Mouse (Mus musculus) embryo, embryonic 9.5 days (tissue): Measurements from ENCODE around the gene Coro1b.

Experiments used
- DNase-seq: peaks from one replicate; pipeline ENCODE4 v3.0.0-alpha.2; 2017; ENCODE audit errors: extremely low spot score

Coro1b gene

GRCm38 (mm10) chr19:4148491-4148806 lies at the start of gene Coro1b:
Gene Coro1b, plus strand, starts transcription at chr19:4148619.
- DNase-seq, result peak; percentile 98

GRCm38 (mm10) chr19:4099056-4099455 lies 49.4 kb upstream of the Coro1b start:
- DNase-seq, result peak; percentile 84

- peak; percentile 63 for DNase-seq
These were observed 48.3 kb upstream of the Coro1b start, which contains the start of gene Pitpnm1 for GRCm38 (mm10) chr19:4099837-4100717. Gene Pitpnm1, plus strand, starts transcription at chr19:4099998.

GRCm38 (mm10) chr19:4100718-4101261 lies 47.6 kb upstream of the Coro1b start:
- no peak for DNase-seq

- DNase-seq, result no peak
These were observed 47.0 kb upstream of the Coro1b start for GRCm38 (mm10) chr19:4101466-4101865.

- no peak for DNase-seq
These were observed 46.4 kb upstream of the Coro1b start for GRCm38 (mm10) chr19:4102049-4102448.

- DNase-seq, result no peak
These were observed 45.8 kb upstream of the Coro1b start for GRCm38 (mm10) chr19:4102626-4103025.

- no peak for DNase-seq
These were observed 45.1 kb upstream of the Coro1b start for GRCm38 (mm10) chr19:4103294-4103693.

GRCm38 (mm10) chr19:4103792-4104191 lies 44.6 kb upstream of the Coro1b start:
- no peak for DNase-seq

GRCm38 (mm10) chr19:4104675-4105194 lies 43.7 kb upstream of the Coro1b start:
- DNase-seq, result no peak

- DNase-seq, result no peak
These were observed 41.8 kb upstream of the Coro1b start for GRCm38 (mm10) chr19:4106654-4107053.

GRCm38 (mm10) chr19:4108535-4108934 lies 39.9 kb upstream of the Coro1b start:
- no peak for DNase-seq

- no peak for DNase-seq
These were observed 36.1 kb upstream of the Coro1b start for GRCm38 (mm10) chr19:4112063-4112960.

GRCm38 (mm10) chr19:4113186-4113805 lies 35.1 kb upstream of the Coro1b start:
- DNase-seq, result no peak

- no peak for DNase-seq
These were observed 34.6 kb upstream of the Coro1b start for GRCm38 (mm10) chr19:4113806-4114230.

GRCm38 (mm10) chr19:4114551-4114950 lies 33.9 kb upstream of the Coro1b start:
- DNase-seq, result no peak

GRCm38 (mm10) chr19:4115144-4115543 lies 33.3 kb upstream of the Coro1b start:
- DNase-seq, result no peak

- no peak for DNase-seq
These were observed 32.6 kb upstream of the Coro1b start for GRCm38 (mm10) chr19:4115816-4116215.

GRCm38 (mm10) chr19:4117006-4117405 lies 31.4 kb upstream of the Coro1b start:
- DNase-seq, result no peak

GRCm38 (mm10) chr19:4118350-4118749 lies 30.1 kb upstream of the Coro1b start:
- DNase-seq, result no peak

- no peak for DNase-seq
These were observed 28.5 kb upstream of the Coro1b start for GRCm38 (mm10) chr19:4119716-4120487.
